Mouse (Mus musculus): Measurements from ENCODE around the gene Rnft2. TPM values are rescaled to one million over a fixed set of nuclear protein-coding genes. Genes with fewer than 3 reads are reported as not detected.

Rnft2 gene
- polyA plus RNA-seq, 1 experiment from 2014 or later = 3.4 TPM

DNA sequence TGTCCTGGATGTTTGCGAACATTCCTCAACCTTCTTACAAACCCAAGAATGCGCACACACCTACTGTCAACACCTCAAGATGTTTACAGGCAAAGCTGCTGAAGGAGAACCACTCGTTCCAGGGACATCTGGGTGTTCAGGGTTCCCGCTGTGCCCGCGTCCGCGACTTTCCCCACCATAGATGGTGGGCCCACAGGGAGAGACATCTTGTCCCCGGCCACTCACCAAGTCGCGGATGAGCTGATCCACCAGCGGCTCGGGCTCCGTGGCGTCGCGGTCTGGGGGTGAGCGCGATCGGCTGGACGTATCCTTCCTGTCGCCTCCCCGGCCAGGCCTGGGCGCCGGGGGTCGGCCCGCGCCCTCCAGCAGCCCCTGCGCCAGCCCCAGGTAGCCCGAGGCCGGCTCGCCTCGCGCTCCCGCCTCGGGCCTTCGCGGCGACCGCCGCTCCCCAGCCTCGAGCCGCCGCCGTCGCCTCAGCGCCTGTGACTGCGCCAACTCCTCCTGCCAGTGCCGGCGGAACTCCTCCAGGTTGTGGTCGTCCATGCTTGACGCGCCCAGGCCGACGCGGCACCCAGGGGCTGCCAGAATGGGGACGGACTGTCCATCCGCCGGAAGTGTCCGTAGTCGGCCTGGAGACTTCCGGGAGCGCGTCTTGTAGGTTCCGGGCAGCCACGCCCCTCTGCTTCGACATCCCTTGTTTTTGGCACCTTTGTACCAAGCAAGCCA lies 89.9 kb downstream of the Rnft2 start, which contains the start of gene Fbxw8:
Gene Fbxw8 (minus strand): TSS at position 626 of the 726 bp plus-strand sequence.
- peaks cover 8% of the 10 kb centered on the region; the same call in 1 of the 2 replicates for H3K4me1 ChIP-seq (ENCODE audit: insufficient read depth)
- H3K4me2 ChIP-seq = peak within 1 kb of the TSS; percentile 74
- peak within 1 kb of the TSS; percentile 60 for H3K27ac ChIP-seq (ENCODE audit: low read depth)
- peak within 1 kb of the TSS; percentile 86 for H3K9ac ChIP-seq
- no peaks in the 10 kb centered on the region for H3K9me3 ChIP-seq (ENCODE audit: low read depth, low read length)
- H3K4me3 ChIP-seq (ENCODE audit: low read depth, low read length) = peak within 1 kb of the TSS; percentile 89
- peaks cover 6% of the 10 kb centered on the region; the same call in 1 of the 2 replicates for H3K36me3 ChIP-seq (ENCODE audit: insufficient read depth)
- WGBS = under 1% methylated on average over 67 of the region's 67 CpGs
- no peak for TF ChIP-seq CTCF (IDR thresholded peaks at IDR 0.05; ENCODE audit: low read depth)
- peak; percentile 94 for DNase-seq
- no peaks in the 10 kb centered on the region for H3K27me3 ChIP-seq (ENCODE audit: insufficient read depth, low read length)
- ATAC-seq (ENCODE audit: insufficient read depth) = peak; percentile 90

DNA sequence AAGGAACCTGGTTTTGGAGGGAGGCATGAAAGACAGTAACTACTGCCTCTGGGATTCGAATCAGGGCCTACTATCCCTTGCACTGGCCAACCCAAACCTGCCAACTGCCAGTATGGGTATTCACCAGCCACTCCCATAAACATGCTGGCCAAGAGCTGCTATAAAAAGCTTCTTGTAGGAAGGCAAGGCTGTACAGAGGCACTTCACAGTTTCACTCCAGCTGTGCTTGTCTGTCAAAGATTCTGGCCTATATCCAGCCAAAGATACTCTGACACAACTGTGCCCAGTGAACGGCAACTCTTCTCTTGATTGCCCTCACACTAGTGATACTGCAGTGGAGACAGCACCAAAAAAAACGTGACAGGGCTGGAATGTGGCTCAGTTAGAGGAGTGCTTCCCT lies 95.2 kb downstream of the Rnft2 start:
- Histone ChIP-seq H3K4me3 (ENCODE audit: low read depth, low read length) (no peak overlapping the region), H3K9ac (no peak overlapping the region), H3K36me3 (ENCODE audit: insufficient read depth) (peaks cover 6% of the 10 kb centered on the region; the same call in 1 of the 2 replicates), H3K27me3 (ENCODE audit: insufficient read depth, low read length) (no peaks in the 10 kb centered on the region), H3K4me2 (no peak overlapping the region), H3K27ac (ENCODE audit: low read depth) (no peak overlapping the region), H3K9me3 (ENCODE audit: low read depth, low read length) (no peaks in the 10 kb centered on the region), H3K4me1 (ENCODE audit: insufficient read depth) (0 out of 2 replicates have a peak, but pooled peaks cover 2% of the 10 kb centered on the region)
- TF ChIP-seq CTCF (IDR thresholded peaks at IDR 0.05; ENCODE audit: low read depth) = no peak
- ATAC-seq (ENCODE audit: insufficient read depth) = no peak
- 81% methylated on average over 3 of the region's 3 CpGs for WGBS
- DNase-seq = no peak

DNA sequence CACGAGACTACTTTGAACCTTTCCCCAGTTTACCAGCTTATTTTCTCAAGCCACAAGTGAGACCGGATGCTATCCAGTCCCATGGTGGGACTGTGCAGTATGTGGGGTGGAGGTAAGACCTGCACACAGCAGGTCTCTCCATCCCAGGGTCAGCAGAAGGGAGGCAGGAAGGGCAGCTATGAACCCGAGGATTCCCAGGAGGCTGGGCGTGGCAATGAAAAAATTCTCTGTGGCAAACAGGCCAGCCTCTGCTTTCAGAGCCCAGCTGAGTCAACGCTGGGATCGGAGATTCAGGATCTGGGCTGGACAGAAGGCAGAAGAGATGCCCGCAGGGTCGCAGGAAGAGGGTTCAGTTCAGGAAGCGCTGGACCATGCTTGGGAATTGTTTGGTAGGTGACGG lies 97.7 kb downstream of the Rnft2 start:
- Histone ChIP-seq H3K9me3 (ENCODE audit: low read depth, low read length) (no peaks in the 10 kb centered on the region), H3K4me1 (ENCODE audit: insufficient read depth) (no peaks in the 10 kb centered on the region), H3K27ac (ENCODE audit: low read depth) (no peak overlapping the region), H3K36me3 (ENCODE audit: insufficient read depth) (peaks cover 12% of the 10 kb centered on the region), H3K4me2 (no peak overlapping the region), H3K4me3 (ENCODE audit: low read depth, low read length) (no peak overlapping the region), H3K27me3 (ENCODE audit: insufficient read depth, low read length) (no peaks in the 10 kb centered on the region), H3K9ac (no peak overlapping the region)
- DNase-seq (no peak), ATAC-seq (ENCODE audit: insufficient read depth) (no peak)
- WGBS = 75% methylated on average over 10 of the region's 10 CpGs
- no peak for TF ChIP-seq CTCF (IDR thresholded peaks at IDR 0.05; ENCODE audit: low read depth)

DNA sequence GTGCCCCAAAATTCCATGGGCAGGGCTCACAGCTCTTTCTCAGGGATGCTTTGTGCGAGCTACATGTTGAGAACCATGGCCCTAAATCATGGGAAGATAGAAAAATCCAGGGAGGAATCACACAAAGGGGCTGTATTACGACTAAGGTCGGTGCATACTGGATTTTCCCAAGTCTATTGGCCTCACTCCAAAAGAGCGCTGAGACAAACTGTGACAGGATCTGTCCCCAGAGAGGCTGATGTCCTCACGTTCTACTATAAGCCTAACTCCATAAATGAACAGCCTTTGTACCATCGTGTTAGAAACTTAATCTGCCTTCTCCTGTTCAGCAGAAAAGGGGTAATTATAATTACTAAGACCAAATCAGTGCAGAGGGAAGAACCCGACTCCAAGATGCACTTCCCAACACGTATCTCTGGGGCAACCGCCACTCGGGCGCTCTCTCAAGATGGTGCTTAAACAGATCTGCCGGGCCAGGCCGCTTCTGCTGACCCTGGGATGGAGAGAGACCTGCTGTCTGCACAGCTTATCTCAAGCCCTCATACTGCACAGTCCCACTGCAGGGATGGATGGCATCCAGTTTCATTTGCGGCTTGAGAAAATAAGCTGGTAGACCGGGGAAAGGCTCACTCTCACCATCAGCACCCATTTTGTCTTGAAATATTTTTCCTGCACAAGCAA lies 98.8 kb downstream of the Rnft2 start:
- no peak for TF ChIP-seq CTCF (IDR thresholded peaks at IDR 0.05; ENCODE audit: low read depth)
- Histone ChIP-seq H3K4me2 (no peak overlapping the region), H3K36me3 (ENCODE audit: insufficient read depth) (peaks cover 20% of the 10 kb centered on the region), H3K27me3 (ENCODE audit: insufficient read depth, low read length) (no peaks in the 10 kb centered on the region), H3K4me3 (ENCODE audit: low read depth, low read length) (no peak overlapping the region), H3K9ac (no peak overlapping the region), H3K27ac (ENCODE audit: low read depth) (no peak overlapping the region), H3K9me3 (ENCODE audit: low read depth, low read length) (no peaks in the 10 kb centered on the region), H3K4me1 (ENCODE audit: insufficient read depth) (no peaks in the 10 kb centered on the region)
- no peak for ATAC-seq (ENCODE audit: insufficient read depth)
- WGBS = 60% methylated on average over 15 of the region's 15 CpGs
- DNase-seq = peak; percentile 71

DNA sequence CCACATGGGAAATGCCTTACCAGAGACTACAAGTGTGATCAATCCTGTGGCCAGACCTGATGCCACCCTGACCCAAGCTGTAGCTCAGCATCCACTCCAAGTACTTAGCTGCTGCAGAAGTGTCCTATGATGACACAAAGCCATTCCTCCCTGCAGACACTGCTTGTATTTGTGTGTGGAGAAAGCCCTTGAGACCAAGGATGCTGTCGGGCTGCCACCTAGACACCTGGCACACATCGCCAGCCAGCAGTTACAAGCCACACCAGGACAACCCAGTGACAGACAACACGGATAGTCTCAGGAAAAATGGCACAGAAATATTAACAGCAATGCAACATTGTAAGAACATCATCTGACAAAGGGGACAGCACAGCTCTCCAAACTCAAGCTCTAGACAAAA lies 99.5 kb downstream of the Rnft2 start:
- Histone ChIP-seq H3K4me2 (no peak overlapping the region), H3K4me3 (ENCODE audit: low read depth, low read length) (no peak overlapping the region), H3K4me1 (ENCODE audit: insufficient read depth) (no peaks in the 10 kb centered on the region), H3K36me3 (ENCODE audit: insufficient read depth) (peaks cover 26% of the 10 kb centered on the region), H3K9ac (no peak overlapping the region), H3K9me3 (ENCODE audit: low read depth, low read length) (no peaks in the 10 kb centered on the region), H3K27me3 (ENCODE audit: insufficient read depth, low read length) (no peaks in the 10 kb centered on the region), H3K27ac (ENCODE audit: low read depth) (no peak overlapping the region)
- ATAC-seq (ENCODE audit: insufficient read depth) (no peak), DNase-seq (no peak)
- TF ChIP-seq CTCF (IDR thresholded peaks at IDR 0.05; ENCODE audit: low read depth) = no peak
- WGBS = 88% methylated on average over 3 of the region's 3 CpGs

DNA sequence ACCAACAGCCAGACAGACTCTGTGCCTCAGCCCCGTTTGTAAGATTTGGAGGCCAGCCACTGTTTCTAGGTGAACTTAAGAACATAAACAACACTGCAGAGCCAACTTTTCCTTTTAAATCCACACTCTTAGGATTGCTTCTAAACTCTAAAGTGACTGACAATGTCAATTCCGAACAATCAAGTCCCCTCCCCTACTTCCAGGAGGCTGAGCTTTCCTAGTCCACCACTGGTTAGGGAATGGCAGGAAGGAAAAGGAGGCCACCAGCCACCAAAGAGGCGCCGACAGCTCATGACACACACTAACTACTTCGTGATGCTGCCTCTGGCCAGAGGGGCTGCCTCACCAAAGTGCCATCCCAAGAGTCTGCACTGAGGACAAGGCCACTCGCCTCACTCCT lies 100.1 kb downstream of the Rnft2 start:
- DNase-seq = no peak
- no peaks in the 10 kb centered on the region for H3K9me3 ChIP-seq (ENCODE audit: low read depth, low read length)
- H3K36me3 ChIP-seq (ENCODE audit: insufficient read depth) = peaks cover 30% of the 10 kb centered on the region
- no peak overlapping the region for H3K4me2 ChIP-seq
- H3K27ac ChIP-seq (ENCODE audit: low read depth) = no peak overlapping the region
- no peak for TF ChIP-seq CTCF (IDR thresholded peaks at IDR 0.05; ENCODE audit: low read depth)
- H3K27me3 ChIP-seq (ENCODE audit: insufficient read depth, low read length) = no peaks in the 10 kb centered on the region
- H3K4me1 ChIP-seq (ENCODE audit: insufficient read depth) = no peaks in the 10 kb centered on the region
- no peak overlapping the region for H3K9ac ChIP-seq
- H3K4me3 ChIP-seq (ENCODE audit: low read depth, low read length) = no peak overlapping the region
- no peak for ATAC-seq (ENCODE audit: insufficient read depth)
- WGBS = 69% methylated on average over 6 of the region's 6 CpGs

DNA sequence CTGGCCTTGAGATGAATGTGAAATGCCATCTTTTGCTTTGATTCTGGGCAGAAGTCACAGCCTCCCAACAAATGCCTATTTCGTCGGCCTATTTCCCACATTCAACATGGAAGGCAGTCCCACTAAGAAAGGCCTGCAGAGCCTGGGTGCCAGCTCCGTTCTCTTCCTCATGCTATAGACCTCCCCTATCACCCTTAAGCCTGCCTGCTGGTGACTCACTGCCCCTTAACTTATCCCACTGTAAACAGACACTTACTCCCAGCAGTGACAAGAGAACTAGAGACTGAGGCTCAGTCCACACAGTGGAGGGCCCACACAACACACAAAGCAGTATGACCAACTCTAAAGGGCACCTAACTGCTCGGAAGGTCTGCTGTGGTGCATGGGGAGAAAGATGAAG lies 100.6 kb downstream of the Rnft2 start:
- Histone ChIP-seq H3K4me2 (no peak overlapping the region), H3K9ac (no peak overlapping the region), H3K4me3 (ENCODE audit: low read depth, low read length) (no peak overlapping the region), H3K9me3 (ENCODE audit: low read depth, low read length) (no peaks in the 10 kb centered on the region), H3K27me3 (ENCODE audit: insufficient read depth, low read length) (no peaks in the 10 kb centered on the region), H3K4me1 (ENCODE audit: insufficient read depth) (no peaks in the 10 kb centered on the region), H3K27ac (ENCODE audit: low read depth) (no peak overlapping the region), H3K36me3 (ENCODE audit: insufficient read depth) (peaks cover 33% of the 10 kb centered on the region)
- ATAC-seq (ENCODE audit: insufficient read depth) = no peak
- DNase-seq = no peak
- 87% methylated on average over 4 of the region's 4 CpGs for WGBS
- no peak for TF ChIP-seq CTCF (IDR thresholded peaks at IDR 0.05; ENCODE audit: low read depth)

All from lung, embryonic 14.5 days (tissue).